Mouse (Mus musculus): ENCODE measurements around the gene Gm21671. TPM values are rescaled to one million over a fixed set of nuclear protein-coding genes. Genes with fewer than 3 reads are reported as not detected.
"Not testable (repeated sequence)": the region's sequence is repeated elsewhere in the genome, so short reads cannot be mapped to it uniquely, and the experiment has no call there.

Gene Gm21671
- not detected for total RNA-seq (2022)

- not testable (repeated sequence) for DNase-seq (ENCODE audit: low spot score in 2 of 2)
Observed at GRCm38 (mm10) chr5:25954317-25954716, at the start of gene Gm21671. Gene Gm21671, minus strand, starts transcription at chr5:25954417.

DNA sequence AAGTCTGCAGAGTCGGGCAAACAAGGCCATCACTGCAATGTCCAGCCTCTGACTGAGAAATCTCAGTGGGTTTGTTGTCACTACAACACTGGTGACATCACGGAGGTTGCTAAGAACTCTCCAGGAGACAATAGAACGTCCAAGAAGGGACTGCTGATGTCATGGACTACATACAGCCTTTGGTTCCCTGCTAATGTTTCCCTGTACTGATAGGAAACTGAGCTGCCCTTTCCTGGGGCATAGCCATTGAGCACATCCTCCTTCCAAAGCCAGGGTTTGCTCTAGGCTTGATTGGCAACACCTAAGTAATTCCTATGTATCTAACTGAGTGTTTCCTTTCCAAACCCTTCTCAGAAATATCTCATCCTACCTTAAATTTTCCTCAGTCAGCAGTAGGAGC is 34.3 kb upstream of the Gm21671 start, which contains the start of gene Gm21698:
Gm21698 (minus strand) TSS at position 101 of the 400 bp plus-strand sequence.
- not testable (repeated sequence) for DNase-seq (ENCODE audit: low spot score in 2 of 2)

DNA sequence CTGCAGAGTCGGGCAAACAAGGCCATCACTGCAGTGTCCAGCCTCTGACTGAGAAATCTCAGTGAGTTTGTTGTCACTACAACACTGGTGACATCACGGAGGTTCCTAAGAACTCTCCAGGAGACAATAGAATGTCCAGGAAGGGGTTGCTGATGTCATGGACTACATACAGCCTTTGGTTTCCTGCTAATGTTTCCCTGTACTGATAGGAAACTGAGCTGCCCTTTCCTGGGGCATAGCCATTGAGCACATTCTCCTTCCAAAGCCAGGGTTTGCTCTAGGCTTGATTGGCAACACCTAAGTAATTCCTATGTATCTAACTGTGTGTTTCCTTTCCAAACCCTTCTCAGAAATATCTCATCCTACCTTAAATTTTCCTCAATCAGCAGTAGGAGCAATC is 18.3 kb upstream of the Gm21671 start, which contains the start of gene Gm21680:
Gm21680 (minus strand) TSS at position 101 of the 400 bp plus-strand sequence.
- DNase-seq (ENCODE audit: low spot score in 2 of 2) = not testable (repeated sequence)

- DNase-seq (ENCODE audit: low spot score in 2 of 2) = not testable (repeated sequence)
Observed at GRCm38 (mm10) chr5:25957050-25957449, 2.8 kb upstream of the Gm21671 start.

GRCm38 (mm10) chr5:25956611-25957010 is 2.4 kb upstream of the Gm21671 start:
- not testable (repeated sequence) for DNase-seq (ENCODE audit: low spot score in 2 of 2)

- not testable (repeated sequence) for DNase-seq (ENCODE audit: low spot score in 2 of 2)
Observed at GRCm38 (mm10) chr5:25945391-25945790, 8.8 kb downstream of the Gm21671 start.

DNA sequence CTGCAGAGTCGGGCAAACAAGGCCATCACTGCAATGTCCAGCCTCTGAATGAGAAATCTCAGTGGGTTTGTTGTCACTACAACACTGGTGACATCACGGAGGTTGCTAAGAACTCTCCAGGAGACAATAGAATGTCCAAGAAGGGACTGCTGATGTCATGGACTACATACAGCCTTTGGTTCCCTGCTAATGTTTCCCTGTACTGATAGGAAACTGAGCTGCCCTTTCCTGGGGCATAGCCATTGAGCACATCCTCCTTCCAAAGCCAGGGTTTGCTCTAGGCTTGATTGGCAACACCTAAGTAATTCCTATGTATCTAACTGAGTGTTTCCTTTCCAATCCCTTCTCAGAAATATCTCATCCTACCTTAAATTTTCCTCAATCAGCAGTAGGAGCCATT is 11.9 kb downstream of the Gm21671 start, which contains the start of gene Gm21663:
Gm21663 (minus strand) TSS at position 101 of the 400 bp plus-strand sequence.
- DNase-seq (ENCODE audit: low spot score in 2 of 2) = not testable (repeated sequence)

Other genes with a start within 250 kb of the Gm21671 start
- 1 to 10 TPM; 3.3 to 4.1 (median 3.9) TPM for gene Xrcc2, start 248.6 kb downstream of the Gm21671 start, total RNA-seq (2022)
- 10 to 100 TPM in 3 of 4 experiments, 1 to 10 TPM in 1; 7.9 to 28.0 (median 20.0) TPM for gene Actr3b, start 194.4 kb downstream of the Gm21671 start, total RNA-seq (2022)
- not detected for gene Gm21663, start 12.0 kb downstream of the Gm21671 start, total RNA-seq (2022)
- not detected for gene Gm21680, start 18.2 kb upstream of the Gm21671 start, total RNA-seq (2022)
- gene Gm21698, start 34.2 kb upstream of the Gm21671 start, total RNA-seq (2022) = not detected
- gene Gm1979, start 50.4 kb upstream of the Gm21671 start, total RNA-seq (2022) = not detected
- not detected for gene Gm5862, start 68.5 kb upstream of the Gm21671 start, total RNA-seq (2022)
- gene Speer4a, start 85.1 kb upstream of the Gm21671 start, total RNA-seq (2022) = not detected
- gene Gm7347, start 104.2 kb upstream of the Gm21671 start, total RNA-seq (2022) = not detected
- not detected for gene Gm10471, start 134.9 kb upstream of the Gm21671 start, total RNA-seq (2022)
- gene 5031410I06Rik, start 150.9 kb upstream of the Gm21671 start, total RNA-seq (2022) = not detected
- not detected for gene Gm10220, start 167.0 kb upstream of the Gm21671 start, total RNA-seq (2022)